Mouse (Mus musculus) thymus, adult 2 months (tissue): Measurements from ENCODE around the gene Bicra. TPM values are rescaled to one million over a fixed set of nuclear protein-coding genes. Genes with fewer than 3 reads are reported as not detected.

Experiments used
- DNase-seq: peaks from one replicate; pipeline ENCODE4 v3.0.0; 2021
- H3K27ac ChIP-seq: fragments of 200-500 bp; 2 replicates; pipeline ENCODE4 v1.5.1; 2012; ENCODE audit warnings: low read length, control low read depth; ENCODE audit not compliant: control insufficient read depth, insufficient read depth
- H3K27me3 ChIP-seq: fragments of 200-500 bp; 2 replicates; pipeline ENCODE4 v1.6.1; 2012; ENCODE audit warnings: mild to moderate bottlenecking, low read length, moderate library complexity, mixed read lengths; ENCODE audit not compliant: control insufficient read depth, insufficient read depth
- H3K36me3 ChIP-seq: fragments of 200-500 bp; 2 replicates; pipeline ENCODE4 v1.6.1; 2012; ENCODE audit warnings: mild to moderate bottlenecking, low read length, moderate library complexity; ENCODE audit not compliant: control insufficient read depth, insufficient read depth
- H3K4me1 ChIP-seq: fragments of 200-500 bp; replicated peaks from 2 replicates; pipeline ENCODE4 v1.6.1; 2012; ENCODE audit warnings: low read length; ENCODE audit not compliant: control insufficient read depth, insufficient read depth
- H3K4me3 ChIP-seq: fragments of 200-500 bp; 2 replicates; pipeline ENCODE4 v1.5.1; 2012; ENCODE audit warnings: mild to moderate bottlenecking, low read length, control low read depth, moderate library complexity; ENCODE audit not compliant: control insufficient read depth, insufficient read depth
- CTCF ChIP-seq: fragments of 200-500 bp; IDR thresholded peaks from 2 replicates; pipeline ENCODE4 v1.5.1; 2012; ENCODE audit warnings: mild to moderate bottlenecking, control low read depth, low read length, moderate library complexity, borderline replicate concordance; ENCODE audit not compliant: control insufficient read depth, poor library complexity, insufficient read depth; ENCODE audit errors: extremely low read depth
- POLR2A ChIP-seq: fragments of 200-500 bp; IDR thresholded peaks from 2 replicates; pipeline ENCODE4 v1.6.1; 2012; ENCODE audit warnings: mild to moderate bottlenecking, low read length, control low read depth, moderate library complexity; ENCODE audit not compliant: control insufficient read depth, poor library complexity, insufficient read depth; ENCODE audit errors: extremely low read depth
- WGBS: fragments of 180-500 bp; shearing (Covaris S2); methylation state at CpG from one replicate; pipeline ENCODE4 v1.1.7; 2018; 5-methylcytosine and 5-hydroxymethylcytosine counted together
- polyA plus RNA-seq: library from polyadenylated mRNA; depleted of rRNA; stranded (reverse); fragments of >200 nt; gene quantifications from 2 replicates; pipeline ENCODE4 v1.2.3, GENCODE M21; 2012

The Bicra gene
- polyA plus RNA-seq, 1 experiment, result 57.0 TPM

GRCm38 (mm10) chr7:15948381-15948941 is 99.3 kb downstream of the Bicra start:
- peak overlapping the region; percentile 25 for H3K4me3 ChIP-seq
- peaks cover 9% of the 10 kb centered on the region for H3K36me3 ChIP-seq
- peaks cover 25% of the 10 kb centered on the region for H3K4me1 ChIP-seq
- WGBS, result under 1% methylated on average over 23 of the region's 23 CpGs
- DNase-seq, result peak; percentile 80
- peaks cover 2% of the 10 kb centered on the region; the same call in 1 of the 2 replicates for H3K27me3 ChIP-seq
- no peak overlapping the region for H3K27ac ChIP-seq
- TF ChIP-seq CTCF (peak; percentile 83), POLR2A (no peak)

GRCm38 (mm10) chr7:15947653-15948260 is 100.0 kb downstream of the Bicra start:
- Histone ChIP-seq H3K27ac (no peak overlapping the region), H3K36me3 (peaks cover 16% of the 10 kb centered on the region), H3K4me3 (no peak overlapping the region), H3K4me1 (peaks cover 25% of the 10 kb centered on the region), H3K27me3 (no peaks in the 10 kb centered on the region)
- no peak for TF ChIP-seq CTCF
- TF ChIP-seq POLR2A, result no peak
- DNase-seq, result no peak
- 57% methylated on average over 4 of the region's 4 CpGs for WGBS

- peak within 1 kb of the TSS; percentile 92 for H3K4me3 ChIP-seq
- peak; percentile 85 for DNase-seq
- H3K4me1 ChIP-seq, result peaks cover 25% of the 10 kb centered on the region
- H3K27ac ChIP-seq, result peak within 1 kb of the TSS; percentile 71
- 2% methylated on average over 59 of the region's 59 CpGs for WGBS
- peaks cover 34% of the 10 kb centered on the region for H3K36me3 ChIP-seq
- H3K27me3 ChIP-seq, result no peaks in the 10 kb centered on the region
- TF ChIP-seq CTCF (no peak), POLR2A (peak; percentile 60; the same call in 1 of the 2 replicates)
Observed at GRCm38 (mm10) chr7:15945721-15946536, 101.8 kb downstream of the Bicra start, which contains the start of gene Nop53. Gene Nop53, minus strand, starts transcription at chr7:15946074.

- 10% methylated on average over 8 of the region's 8 CpGs for WGBS
- no peak overlapping the region for H3K27ac ChIP-seq
Observed at GRCm38 (mm10) chr7:15945211-15945610, 102.5 kb downstream of the Bicra start.

GRCm38 (mm10) chr7:15944311-15944710 is 103.4 kb downstream of the Bicra start:
- H3K27ac ChIP-seq, result no peak overlapping the region
- H3K4me3 ChIP-seq, result no peak overlapping the region
- 96% methylated on average over 1 of the region's 1 CpGs for WGBS
- peaks cover 50% of the 10 kb centered on the region for H3K36me3 ChIP-seq
- TF ChIP-seq POLR2A, result no peak
- no peak for TF ChIP-seq CTCF
- no peak for DNase-seq
- H3K27me3 ChIP-seq, result no peaks in the 10 kb centered on the region
- H3K4me1 ChIP-seq, result peaks cover 13% of the 10 kb centered on the region

More at GRCm38 (mm10) chr7:15945211-15945610, 102.5 kb downstream of the Bicra start:
- peaks cover 41% of the 10 kb centered on the region for H3K36me3 ChIP-seq
- TF ChIP-seq CTCF (no peak), POLR2A (no peak)
- H3K4me1 ChIP-seq, result peaks cover 20% of the 10 kb centered on the region
- peak overlapping the region; percentile 92 for H3K4me3 ChIP-seq
- H3K27me3 ChIP-seq, result no peaks in the 10 kb centered on the region
- no peak for DNase-seq

GRCm38 (mm10) chr7:15938621-15939020 is 109.1 kb downstream of the Bicra start:
- TF ChIP-seq POLR2A, result no peak
- TF ChIP-seq CTCF, result no peak
- no peak for DNase-seq
- Histone ChIP-seq H3K36me3 (peaks cover 68% of the 10 kb centered on the region), H3K27ac (no peak overlapping the region), H3K27me3 (no peaks in the 10 kb centered on the region), H3K4me1 (no peaks in the 10 kb centered on the region), H3K4me3 (no peak overlapping the region)
- WGBS, result 98% methylated on average over 3 of the region's 3 CpGs
